Mouse (Mus musculus) left cerebral cortex, adult 18-20 months (tissue): ENCODE data around the gene Akt1s1. TPM values are rescaled to one million over a fixed set of nuclear protein-coding genes. Genes with fewer than 3 reads are reported as not detected.

Experiments
- DNase-seq, 2 experiments: peaks; one replicate each; pipeline ENCODE4 v3.0.0; 2021 to 2022; ENCODE audit warnings: low spot score in 2 of 2, mixed read lengths in 1 of 2
- total RNA-seq, 2 experiments: library from RNA; stranded (reverse); gene quantifications; 2 replicates each; pipeline ENCODE4 v1.2.3; 2021

The Akt1s1 gene
- total RNA-seq, 2 experiments from 2014 or later: 67.9 to 70.1 TPM

DNA sequence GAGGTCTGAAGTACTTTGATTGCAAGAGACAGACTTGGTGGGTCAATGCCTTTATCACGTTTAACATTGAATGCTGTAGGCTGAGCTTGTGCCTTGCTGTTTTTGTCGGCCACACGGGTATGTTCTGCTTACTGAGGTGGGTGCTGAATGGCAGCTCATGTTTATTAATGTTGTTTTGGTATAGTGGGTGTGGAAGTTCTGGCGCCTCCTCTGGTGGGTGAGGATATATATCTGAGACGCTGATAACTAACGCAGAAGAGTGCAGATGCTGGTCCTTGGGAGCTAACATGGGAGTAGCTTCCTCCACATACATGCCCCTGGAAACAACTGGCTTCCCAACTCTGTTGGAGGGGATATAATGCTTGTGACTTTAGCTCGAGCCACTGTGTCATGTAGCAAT lies 25.4 kb upstream of the Akt1s1 start:
- peak in 1 of 2 experiments; percentile 3 for DNase-seq

DNA sequence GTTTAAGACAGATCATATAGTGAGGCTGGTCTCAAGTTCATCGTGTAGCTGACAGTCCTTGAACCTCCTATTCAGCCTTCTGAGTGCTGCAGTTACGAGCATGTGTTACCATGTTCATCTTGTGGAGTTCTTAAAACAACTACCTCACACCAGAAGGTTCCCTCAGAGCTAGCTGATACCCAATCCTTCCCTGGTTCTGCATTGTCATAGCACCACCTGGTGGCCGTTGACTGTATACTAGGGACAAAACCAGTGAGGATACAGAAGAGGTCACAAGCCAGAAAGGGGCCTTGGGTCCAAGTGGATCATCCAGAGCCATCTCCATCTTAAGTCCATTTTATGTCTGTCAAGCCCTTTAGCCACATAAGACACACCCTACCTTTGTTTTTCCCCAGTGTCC lies 23.9 kb upstream of the Akt1s1 start:
- DNase-seq: peak; percentile 83 to 85

DNA sequence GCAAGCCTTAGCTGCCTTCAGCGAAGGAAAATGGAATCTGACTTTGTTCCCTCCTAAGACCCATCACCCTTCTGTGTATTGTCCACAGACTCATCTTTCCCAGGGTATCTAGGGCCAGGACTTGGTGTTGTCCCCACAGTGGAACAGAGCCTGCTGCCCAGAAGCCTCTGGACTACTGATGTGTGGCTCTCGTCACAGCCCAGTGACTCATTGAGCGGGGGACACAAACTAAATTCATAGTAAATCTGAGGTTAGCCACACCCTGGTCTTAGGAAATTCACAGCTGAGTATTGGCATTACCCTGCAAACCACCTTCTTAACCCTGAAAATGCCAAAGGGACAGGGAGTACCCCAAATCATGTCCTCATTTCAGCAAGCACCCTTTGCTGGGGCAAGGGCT lies 22.0 kb upstream of the Akt1s1 start:
- no peak for DNase-seq

DNA sequence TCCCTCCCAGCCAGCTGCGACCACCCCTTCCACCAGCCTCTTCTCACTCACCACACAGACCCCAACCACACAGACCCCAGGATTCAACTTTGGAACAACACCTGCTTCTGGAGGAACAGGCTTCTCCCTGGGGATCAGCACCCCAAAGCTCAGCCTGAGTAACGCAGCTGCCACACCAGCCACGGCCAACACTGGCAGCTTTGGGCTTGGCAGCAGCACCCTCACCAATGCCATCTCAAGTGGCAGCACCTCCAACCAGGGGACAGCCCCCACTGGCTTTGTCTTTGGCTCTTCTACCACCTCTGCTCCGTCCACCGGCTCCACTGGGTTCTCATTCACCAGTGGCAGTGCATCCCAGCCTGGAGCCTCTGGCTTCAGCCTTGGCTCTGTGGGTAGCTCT lies 20.1 kb upstream of the Akt1s1 start:
- no peak for DNase-seq

DNA sequence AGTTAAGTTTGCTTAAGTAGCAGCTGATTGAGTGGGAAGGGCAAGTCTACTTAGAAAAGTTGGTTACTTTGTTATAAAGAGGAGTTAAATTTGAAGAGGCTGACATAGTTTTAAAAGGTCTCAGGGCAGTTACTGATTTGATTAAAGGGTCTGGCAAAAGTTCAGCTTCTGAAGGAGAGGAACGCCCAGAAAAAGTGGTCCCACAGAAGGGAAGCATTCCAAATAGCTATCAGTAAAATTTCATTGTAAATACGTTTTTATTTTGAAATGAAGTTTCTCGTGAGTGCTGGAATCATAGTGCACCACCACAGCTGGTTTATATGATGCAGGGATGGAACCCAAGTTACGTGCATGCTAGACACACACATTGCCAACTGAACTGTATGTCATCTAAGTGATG lies 16.0 kb upstream of the Akt1s1 start:
- no peak for DNase-seq

DNA sequence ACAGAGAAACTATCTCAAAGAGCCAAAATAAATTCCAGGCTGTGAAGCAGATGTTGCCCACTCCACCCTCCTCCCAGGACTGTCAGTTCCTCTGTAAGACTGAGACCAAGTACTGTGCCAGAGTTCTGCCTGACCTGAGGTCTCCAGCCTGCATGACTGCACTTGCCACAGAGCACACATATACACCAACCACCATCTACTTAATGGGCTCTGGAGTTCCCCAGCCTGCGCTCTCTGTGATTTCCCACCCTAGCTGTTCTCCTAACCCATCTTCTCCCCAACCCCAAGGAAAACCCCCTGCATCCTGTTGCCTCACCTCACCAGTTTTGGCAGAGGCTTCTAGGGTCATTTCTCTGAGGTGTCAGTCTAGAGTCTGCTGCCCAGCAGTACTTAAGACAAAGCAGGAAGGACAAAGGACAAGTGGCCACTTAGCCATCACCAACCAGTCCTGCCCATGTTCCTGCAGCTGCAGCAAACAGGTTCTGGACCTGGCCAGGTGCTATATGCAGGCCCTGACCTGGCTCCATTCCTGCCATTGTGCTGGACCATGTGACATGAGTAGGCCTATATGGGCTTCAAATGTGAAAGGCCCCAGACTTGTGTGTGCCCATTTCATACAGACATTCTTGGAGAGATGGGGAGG lies 13.3 kb upstream of the Akt1s1 start:
- DNase-seq: no peak

DNA sequence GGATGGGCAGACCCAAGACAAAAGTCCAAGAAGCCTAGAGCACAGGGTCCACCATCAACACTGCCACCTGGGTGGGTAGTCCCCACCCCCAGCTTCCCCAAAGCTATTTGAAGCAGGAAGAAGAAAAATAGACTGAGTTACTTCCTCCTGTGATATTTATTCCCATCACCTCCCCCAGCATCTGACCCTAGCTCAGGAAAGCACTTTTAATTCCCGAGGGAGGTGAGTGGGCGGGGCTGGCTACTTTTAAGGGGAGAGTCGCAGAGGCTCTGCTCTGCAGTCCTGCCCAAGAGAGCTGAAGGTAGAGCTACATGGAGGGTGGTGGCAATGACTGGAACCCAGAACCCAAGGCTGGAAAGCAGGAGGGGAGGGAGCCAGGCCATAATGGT lies 12.8 kb upstream of the Akt1s1 start:
- no peak for DNase-seq

DNA sequence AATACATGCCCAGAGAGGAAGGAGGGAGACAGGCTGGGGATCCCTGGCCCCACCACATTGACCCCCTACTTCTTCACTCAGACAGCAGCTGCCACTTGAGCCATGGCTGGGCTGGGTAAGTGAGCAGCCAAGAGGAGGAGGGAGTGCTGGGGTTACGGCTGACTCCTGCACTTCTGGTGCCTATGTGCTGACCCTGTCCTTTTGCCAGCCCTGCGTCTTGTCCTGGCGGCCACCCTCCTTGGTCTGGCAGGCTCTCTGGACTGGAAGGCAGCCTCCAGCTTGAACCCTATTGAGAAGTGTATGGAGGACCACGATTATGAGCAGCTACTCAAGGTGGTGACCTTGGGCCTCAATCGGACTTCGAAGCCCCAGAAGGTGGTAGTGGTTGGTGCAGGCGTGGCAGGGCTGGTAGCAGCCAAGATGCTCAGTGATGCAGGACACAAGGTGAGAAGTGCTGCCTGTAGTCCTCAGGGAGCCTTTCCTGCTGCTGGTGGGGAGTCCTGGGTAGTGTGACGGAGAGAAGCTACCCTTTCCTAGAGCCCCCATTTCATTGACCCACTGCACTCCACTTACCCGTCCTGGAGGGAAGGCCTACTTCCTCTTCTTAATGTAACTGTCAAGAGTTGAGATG lies 12.3 kb upstream of the Akt1s1 start:
- DNase-seq: no peak

DNA sequence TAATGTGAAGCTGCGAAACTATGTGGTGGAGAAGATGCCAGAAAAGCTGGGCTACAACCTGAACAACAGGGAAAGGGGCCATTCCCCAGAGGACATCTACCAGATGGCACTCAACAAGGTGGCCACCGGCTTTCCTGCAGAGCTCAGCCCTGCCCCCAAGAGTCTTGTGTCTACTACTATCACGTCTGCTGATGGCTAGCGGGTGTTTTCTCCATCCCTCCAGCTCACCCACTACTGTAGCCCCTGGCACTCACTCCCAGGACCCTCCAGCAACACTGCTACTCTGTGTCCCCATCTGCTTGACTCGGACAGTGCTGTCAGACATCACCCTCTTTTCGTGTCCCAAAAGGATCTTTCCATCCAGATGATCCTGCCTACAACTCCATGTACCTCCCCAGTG lies 10.7 kb upstream of the Akt1s1 start:
- DNase-seq: no peak

DNA sequence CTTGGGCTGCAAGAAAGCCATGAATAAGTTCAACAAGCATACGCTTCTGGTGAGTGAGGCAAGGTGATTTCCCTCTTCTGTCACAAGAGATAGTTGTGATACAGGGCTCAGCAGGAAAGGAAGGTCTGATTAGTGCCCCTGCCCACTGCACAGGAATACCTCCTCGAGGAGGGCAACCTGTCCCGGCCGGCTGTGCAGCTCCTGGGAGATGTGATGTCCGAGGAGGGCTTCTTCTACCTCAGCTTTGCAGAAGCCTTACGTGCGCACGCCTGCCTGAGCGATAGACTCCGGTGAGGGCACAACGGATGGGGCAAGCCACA lies 9.7 kb upstream of the Akt1s1 start:
- DNase-seq: no peak

DNA sequence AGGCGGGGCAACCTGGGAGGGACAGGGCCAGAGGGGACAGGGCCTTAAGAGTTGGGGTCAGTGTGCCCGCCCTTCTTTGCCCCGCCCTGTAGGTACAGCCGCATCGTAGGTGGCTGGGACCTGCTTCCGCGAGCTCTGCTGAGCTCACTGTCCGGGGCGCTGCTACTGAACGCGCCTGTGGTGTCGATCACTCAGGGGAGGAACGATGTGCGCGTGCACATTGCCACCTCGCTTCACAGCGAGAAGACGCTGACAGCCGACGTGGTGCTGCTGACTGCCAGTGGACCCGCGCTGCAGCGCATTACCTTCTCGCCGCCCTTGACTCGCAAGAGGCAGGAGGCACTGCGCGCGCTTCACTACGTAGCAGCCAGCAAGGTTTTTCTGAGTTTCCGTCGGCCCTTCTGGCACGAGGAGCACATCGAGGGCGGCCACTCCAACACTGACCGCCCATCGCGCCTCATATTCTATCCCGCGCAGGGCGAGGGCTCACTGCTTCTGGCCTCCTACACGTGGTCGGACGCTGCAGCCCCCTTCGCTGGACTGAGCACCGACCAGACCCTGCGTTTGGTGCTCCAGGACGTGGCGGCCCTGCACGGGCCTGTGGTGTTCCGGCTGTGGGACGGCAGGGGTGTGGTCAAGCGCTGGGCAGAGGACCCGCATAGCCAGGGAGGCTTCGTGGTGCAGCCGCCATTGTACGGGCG lies 9.2 kb upstream of the Akt1s1 start:
- peak in 1 of 2 experiments; percentile 39 for DNase-seq

DNA sequence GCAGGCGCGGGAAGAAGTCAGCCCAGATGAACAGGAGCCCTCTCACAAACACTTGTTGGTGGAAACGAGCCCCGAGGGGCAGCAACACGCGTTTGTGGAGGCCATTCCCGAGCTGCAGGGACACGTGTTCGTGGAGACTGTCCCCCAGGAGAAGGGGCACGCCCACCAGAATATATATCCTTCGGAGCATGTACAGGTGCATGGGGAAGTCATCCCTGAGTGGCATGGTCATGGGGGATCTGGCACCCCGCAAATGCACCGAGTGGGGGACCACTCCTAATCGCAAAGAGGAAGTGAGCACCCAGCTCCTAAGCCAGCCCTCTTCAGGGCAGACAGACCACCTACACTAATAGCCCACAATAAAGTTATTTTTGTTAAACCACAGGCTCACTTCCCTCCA lies 8.4 kb upstream of the Akt1s1 start:
- DNase-seq: no peak

DNA sequence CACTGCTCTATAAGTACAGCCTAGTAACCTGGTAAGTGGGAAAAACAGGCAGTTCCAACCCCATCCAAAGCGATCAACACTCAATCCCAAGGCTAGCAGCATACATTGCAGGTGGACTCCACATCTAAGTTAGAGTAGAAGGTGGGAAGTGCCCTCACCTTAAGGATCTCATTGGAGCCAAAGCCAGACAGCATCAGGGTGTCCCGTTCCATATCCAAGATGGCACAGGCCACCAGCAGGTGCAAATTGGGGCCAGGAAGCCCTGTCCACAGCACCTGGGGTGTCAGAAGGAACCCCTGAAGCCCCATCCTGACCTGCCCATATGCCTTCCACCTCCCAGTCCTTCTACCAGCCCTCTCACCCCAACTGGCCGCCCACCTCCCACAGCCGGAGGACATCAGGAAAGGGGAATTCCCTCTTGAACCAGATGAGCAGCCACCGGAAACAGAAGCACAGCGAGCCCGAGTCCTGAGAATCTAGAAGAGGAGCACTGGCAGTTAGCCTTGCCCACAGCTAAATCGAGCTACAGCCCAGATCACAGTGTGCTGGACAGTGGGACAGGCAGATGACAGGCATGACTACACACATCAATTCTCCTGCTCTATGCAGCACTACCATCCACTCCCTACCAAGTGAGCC lies 6.8 kb upstream of the Akt1s1 start:
- DNase-seq: no peak

DNA sequence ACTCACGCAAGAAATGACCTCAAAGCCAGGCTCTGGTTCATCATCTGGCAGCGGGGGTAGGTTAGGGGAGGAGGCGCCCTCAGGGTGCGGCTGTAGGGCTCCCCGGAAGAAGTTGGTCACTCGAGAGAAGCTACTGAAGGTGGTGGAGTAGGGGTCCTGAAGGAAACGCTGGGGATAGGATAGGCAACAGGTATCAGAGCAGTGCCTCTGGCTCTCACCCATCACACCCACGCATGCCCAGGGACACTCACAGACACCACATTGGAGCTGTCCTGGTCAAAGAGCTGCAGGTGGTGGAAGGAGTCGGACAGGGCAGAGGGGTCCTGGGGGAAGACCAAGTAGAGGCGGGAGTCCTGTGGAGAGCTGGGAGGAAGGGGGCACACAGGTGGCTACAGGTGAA lies 3.8 kb upstream of the Akt1s1 start:
- no peak for DNase-seq

DNA sequence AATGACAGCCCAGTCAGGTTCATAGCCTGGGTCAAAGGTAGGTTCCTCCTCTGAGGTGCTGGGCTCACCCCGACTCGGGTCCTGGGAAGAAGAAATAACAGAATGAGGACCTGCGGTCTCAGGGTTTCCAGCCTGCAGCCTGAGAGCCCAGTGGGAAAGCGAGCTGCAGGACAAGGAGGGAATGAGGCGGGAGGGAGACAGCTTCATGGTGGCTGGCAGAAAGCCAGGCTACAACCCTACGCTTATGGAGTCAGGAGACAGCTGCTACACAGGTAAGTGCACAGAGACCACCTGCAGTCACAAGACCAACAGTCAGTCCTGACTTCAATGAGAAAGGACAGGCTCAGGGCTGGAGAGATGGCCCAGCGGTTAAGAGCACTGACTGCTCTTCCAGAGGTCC lies 2.0 kb upstream of the Akt1s1 start:
- DNase-seq: no peak

DNA sequence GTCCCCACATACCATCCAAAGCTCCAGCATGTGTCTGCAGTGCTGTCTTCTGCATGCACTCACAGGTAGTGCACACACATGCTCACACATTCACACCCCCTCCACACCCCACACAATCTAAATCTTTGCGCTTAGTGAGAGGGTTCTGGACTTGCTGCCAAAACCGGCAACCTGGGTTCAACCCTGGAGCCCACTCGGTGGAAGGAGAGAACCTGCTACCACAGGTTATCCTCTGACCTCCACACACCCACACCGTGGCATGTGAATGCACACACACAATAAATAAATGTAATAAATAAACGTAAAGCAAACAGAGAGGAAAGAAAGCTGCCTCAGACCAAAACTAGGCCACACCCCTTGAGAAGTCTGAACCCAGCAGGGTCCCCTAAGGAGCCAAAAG lies 1.0 kb upstream of the Akt1s1 start:
- no peak for DNase-seq

DNA sequence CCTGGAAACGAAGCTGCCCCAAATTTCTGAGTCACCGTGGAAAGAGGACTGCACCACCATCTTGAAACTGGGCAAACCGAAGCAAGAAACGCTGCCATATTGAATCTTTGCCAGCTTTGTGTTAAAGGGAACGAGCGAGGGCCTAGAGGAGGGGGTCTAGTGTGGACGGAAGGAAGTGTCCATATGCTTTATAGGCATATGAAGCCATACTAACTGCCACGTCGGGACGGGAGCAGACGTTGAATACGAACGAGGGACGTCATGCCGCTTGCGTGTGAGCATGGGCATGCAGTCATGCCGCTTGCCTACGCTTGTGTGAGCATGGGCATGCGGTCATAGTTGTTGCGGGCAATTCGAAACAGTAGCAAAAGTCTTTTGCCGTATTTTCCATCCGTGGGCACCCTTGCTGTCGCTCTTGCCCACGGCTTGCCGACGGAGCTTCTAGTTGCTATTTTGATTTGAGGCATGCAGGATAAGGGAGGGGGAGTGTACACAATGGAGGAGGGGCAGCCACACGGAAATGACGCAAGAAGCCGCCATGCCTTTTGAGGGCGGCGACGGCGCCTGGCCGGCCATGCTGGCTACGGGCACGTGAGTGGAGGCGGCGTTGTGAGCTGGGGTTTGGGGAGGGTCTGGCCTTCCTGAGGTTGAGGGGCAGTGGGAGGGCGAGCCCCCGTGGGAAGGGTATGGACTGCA lies 773 bp downstream of the Akt1s1 start:
- DNase-seq: peak; percentile 86 to 89

DNA sequence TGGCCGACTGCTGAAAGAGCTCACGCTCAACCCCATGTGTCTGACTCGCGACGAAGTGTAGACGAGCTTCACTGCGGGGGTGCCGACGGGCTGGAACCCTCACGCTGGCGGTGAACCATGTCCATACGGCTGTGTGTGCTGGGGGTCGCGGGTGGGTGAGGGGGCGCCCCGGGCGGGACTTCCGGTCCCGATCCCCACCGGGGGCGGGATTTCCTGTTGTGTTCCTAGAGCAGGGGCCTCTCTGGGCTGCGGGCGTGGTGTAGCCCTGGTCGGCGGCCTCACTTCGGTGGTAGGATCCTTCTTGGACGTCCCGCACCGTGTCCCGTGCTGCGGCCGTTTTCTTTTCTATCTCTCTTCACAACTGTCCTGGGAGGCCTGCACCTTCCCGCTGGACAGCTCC lies 1.4 kb downstream of the Akt1s1 start:
- peak; percentile 65 to 71 for DNase-seq

DNA sequence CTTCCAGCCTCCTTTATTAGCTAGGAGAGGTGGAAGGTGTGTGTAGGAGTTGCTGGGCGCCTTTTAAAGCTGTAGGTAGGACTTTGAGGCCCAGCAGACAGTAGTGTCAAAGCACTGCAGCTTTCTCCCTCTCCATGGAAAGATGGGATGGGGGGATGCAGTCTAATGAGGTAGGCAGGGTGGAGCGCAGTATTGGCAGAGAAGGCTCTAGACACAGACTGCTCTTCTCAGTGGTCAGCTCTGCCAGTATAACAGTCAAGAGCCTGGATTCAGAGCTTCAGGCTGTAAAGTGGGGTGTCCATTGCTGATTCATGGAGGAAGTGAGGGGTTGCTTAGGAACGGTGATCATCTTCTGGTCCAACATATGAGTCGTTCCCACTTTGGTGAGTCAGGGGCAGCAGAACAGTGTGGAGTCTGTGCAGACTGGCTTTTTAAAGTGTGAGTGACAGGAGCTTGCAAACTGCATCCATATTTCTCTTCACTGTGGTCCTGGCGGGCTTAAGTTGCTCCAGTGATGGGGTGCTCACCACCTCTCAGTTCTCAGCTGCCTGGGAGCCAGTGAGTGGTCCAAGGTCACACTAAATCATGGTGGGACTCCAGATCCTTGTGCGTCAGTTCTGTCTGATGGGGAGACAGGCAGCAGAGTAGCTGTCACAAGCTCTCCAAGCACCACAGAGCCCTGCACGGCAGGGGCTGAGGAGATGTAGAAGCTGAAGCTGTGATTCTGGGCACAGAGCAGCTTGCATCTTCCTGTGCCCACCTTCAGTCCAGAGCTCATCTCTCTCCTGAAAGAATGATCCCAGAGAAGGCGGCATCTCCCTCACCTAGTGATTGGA lies 2.2 kb downstream of the Akt1s1 start:
- no peak for DNase-seq

DNA sequence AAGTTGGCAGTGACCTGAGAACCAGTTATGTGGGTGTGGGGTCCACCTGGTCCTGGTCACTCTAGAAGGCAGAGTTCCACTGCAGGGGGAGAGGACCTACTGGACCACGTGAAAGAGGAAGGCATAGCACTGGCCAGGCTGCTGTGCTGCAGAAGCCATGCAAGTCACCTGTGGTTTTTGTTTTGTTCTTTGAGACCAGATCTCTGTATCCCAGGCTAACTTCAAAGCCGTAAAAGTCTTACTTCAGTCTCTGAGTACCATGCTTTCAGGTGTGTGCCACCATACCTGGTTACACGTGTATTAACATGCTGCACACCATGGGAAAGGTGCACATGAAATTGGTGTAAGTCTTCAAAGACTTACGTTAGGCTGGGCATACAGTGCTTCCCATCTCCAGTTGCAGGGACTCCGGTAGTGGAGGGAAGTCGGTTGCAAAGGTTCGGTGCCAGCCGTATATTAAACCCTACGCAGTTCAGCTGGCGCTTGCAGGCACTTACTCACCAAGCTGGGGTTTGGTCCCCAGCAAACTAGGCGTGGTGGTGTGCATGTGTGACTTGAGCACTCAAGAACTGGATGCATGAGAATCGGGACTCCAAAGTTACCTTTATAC lies 2.9 kb downstream of the Akt1s1 start:
- DNase-seq: no peak
